Mouse (Mus musculus): ENCODE results near the gene Plxnc1. TPM values are rescaled to one million over a fixed set of nuclear protein-coding genes. Genes with fewer than 3 reads are reported as not detected.

The Plxnc1 gene
- polyA plus RNA-seq, 1 experiment from 2014 or later: 0.48 TPM

- no peak for DNase-seq (ENCODE audit: low spot score)
- WGBS: 89% methylated on average over 1 of the region's 1 CpGs
- Histone ChIP-seq H3K4me1 (peaks cover 4% of the 10 kb centered on the region; the same call in 1 of the 2 replicates), H3K36me3 (no peaks in the 10 kb centered on the region), H3K9me3 (replicated peaks) (no peaks in the 10 kb centered on the region), H3K4me3 (no peak overlapping the region), H3K27ac (no peak overlapping the region), H3K27me3 (ENCODE audit: low read depth, poor library complexity, severe bottlenecking) (no peaks in the 10 kb centered on the region)
Observed at GRCm38 (mm10) chr10:94912551-94912950, 32.1 kb downstream of the Plxnc1 start.

- H3K4me3 ChIP-seq: no peak overlapping the region
- DNase-seq (ENCODE audit: low spot score): no peak
- H3K27ac ChIP-seq: no peak overlapping the region
- H3K4me1 ChIP-seq: peaks cover 6% of the 10 kb centered on the region
- WGBS: 90% methylated on average over 6 of the region's 6 CpGs
- H3K9me3 ChIP-seq (replicated peaks): no peaks in the 10 kb centered on the region
- no peaks in the 10 kb centered on the region for H3K27me3 ChIP-seq (ENCODE audit: low read depth, poor library complexity, severe bottlenecking)
- H3K36me3 ChIP-seq: no peaks in the 10 kb centered on the region
Observed at GRCm38 (mm10) chr10:94911102-94911501, 33.5 kb downstream of the Plxnc1 start.

GRCm38 (mm10) chr10:94910570-94910969 is 34.1 kb downstream of the Plxnc1 start:
- no peaks in the 10 kb centered on the region for H3K36me3 ChIP-seq
- WGBS: 94% methylated on average over 4 of the region's 4 CpGs
- H3K27ac ChIP-seq: no peak overlapping the region
- H3K4me3 ChIP-seq: no peak overlapping the region
- H3K27me3 ChIP-seq (ENCODE audit: low read depth, poor library complexity, severe bottlenecking): no peaks in the 10 kb centered on the region
- H3K9me3 ChIP-seq (replicated peaks): no peaks in the 10 kb centered on the region
- no peak for DNase-seq (ENCODE audit: low spot score)
- H3K4me1 ChIP-seq: peaks cover 11% of the 10 kb centered on the region

- Histone ChIP-seq H3K9me3 (replicated peaks) (no peaks in the 10 kb centered on the region), H3K36me3 (no peaks in the 10 kb centered on the region), H3K27ac (no peak overlapping the region), H3K4me3 (no peak overlapping the region), H3K27me3 (ENCODE audit: low read depth, poor library complexity, severe bottlenecking) (no peaks in the 10 kb centered on the region), H3K4me1 (peaks cover 16% of the 10 kb centered on the region)
- WGBS: 98% methylated on average over 2 of the region's 2 CpGs
- DNase-seq (ENCODE audit: low spot score): no peak
Observed at GRCm38 (mm10) chr10:94909789-94910188, 34.8 kb downstream of the Plxnc1 start.

- Histone ChIP-seq H3K36me3 (no peaks in the 10 kb centered on the region), H3K4me3 (no peak overlapping the region), H3K27ac (no peak overlapping the region), H3K9me3 (replicated peaks) (no peaks in the 10 kb centered on the region), H3K4me1 (peaks cover 16% of the 10 kb centered on the region), H3K27me3 (ENCODE audit: low read depth, poor library complexity, severe bottlenecking) (peaks cover 3% of the 10 kb centered on the region; the same call in 1 of the 2 replicates)
- DNase-seq (ENCODE audit: low spot score): no peak
- 92% methylated on average over 11 of the region's 11 CpGs for WGBS
Observed at GRCm38 (mm10) chr10:94908976-94909717, 35.5 kb downstream of the Plxnc1 start.

- no peak overlapping the region for H3K27ac ChIP-seq
- DNase-seq (ENCODE audit: low spot score): peak; percentile 56
- WGBS: 32% methylated on average over 21 of the region's 21 CpGs
- peak overlapping the region; percentile 15 for H3K4me3 ChIP-seq
- no peaks in the 10 kb centered on the region for H3K9me3 ChIP-seq (replicated peaks)
- H3K36me3 ChIP-seq: no peaks in the 10 kb centered on the region
- H3K4me1 ChIP-seq: peaks cover 16% of the 10 kb centered on the region
- H3K27me3 ChIP-seq (ENCODE audit: low read depth, poor library complexity, severe bottlenecking): peaks cover 3% of the 10 kb centered on the region; the same call in 1 of the 2 replicates
Observed at GRCm38 (mm10) chr10:94905689-94906473, 38.8 kb downstream of the Plxnc1 start.

GRCm38 (mm10) chr10:94905219-94905618 is 39.4 kb downstream of the Plxnc1 start:
- H3K4me1 ChIP-seq: peaks cover 16% of the 10 kb centered on the region
- peaks cover 3% of the 10 kb centered on the region; the same call in 1 of the 2 replicates for H3K27me3 ChIP-seq (ENCODE audit: low read depth, poor library complexity, severe bottlenecking)
- no peak for DNase-seq (ENCODE audit: low spot score)
- no peaks in the 10 kb centered on the region for H3K9me3 ChIP-seq (replicated peaks)
- no peaks in the 10 kb centered on the region for H3K36me3 ChIP-seq
- peak overlapping the region; percentile 15; the same call in 1 of the 2 replicates for H3K4me3 ChIP-seq
- H3K27ac ChIP-seq: no peak overlapping the region
- WGBS: 38% methylated on average over 4 of the region's 5 CpGs

- no peak for DNase-seq (ENCODE audit: low spot score)
- no peaks in the 10 kb centered on the region for H3K36me3 ChIP-seq
- H3K27ac ChIP-seq: no peak overlapping the region
- no peaks in the 10 kb centered on the region for H3K27me3 ChIP-seq (ENCODE audit: low read depth, poor library complexity, severe bottlenecking)
- H3K9me3 ChIP-seq (replicated peaks): no peaks in the 10 kb centered on the region
- no peaks in the 10 kb centered on the region for H3K4me1 ChIP-seq
- 83% methylated on average over 6 of the region's 6 CpGs for WGBS
- H3K4me3 ChIP-seq: no peak overlapping the region
Observed at GRCm38 (mm10) chr10:94896950-94897349, 47.7 kb downstream of the Plxnc1 start.

- 87% methylated on average over 2 of the region's 2 CpGs for WGBS
- no peaks in the 10 kb centered on the region for H3K9me3 ChIP-seq (replicated peaks)
- DNase-seq (ENCODE audit: low spot score): no peak
- no peak overlapping the region for H3K4me3 ChIP-seq
- H3K4me1 ChIP-seq: no peaks in the 10 kb centered on the region
- no peak overlapping the region for H3K27ac ChIP-seq
- H3K36me3 ChIP-seq: no peaks in the 10 kb centered on the region
- H3K27me3 ChIP-seq (ENCODE audit: low read depth, poor library complexity, severe bottlenecking): no peaks in the 10 kb centered on the region
Observed at GRCm38 (mm10) chr10:94896311-94896710, 48.3 kb downstream of the Plxnc1 start.

GRCm38 (mm10) chr10:94895876-94896275 is 48.8 kb downstream of the Plxnc1 start:
- H3K9me3 ChIP-seq (replicated peaks): no peaks in the 10 kb centered on the region
- 93% methylated on average over 3 of the region's 3 CpGs for WGBS
- H3K27me3 ChIP-seq (ENCODE audit: low read depth, poor library complexity, severe bottlenecking): no peaks in the 10 kb centered on the region
- H3K27ac ChIP-seq: no peak overlapping the region
- DNase-seq (ENCODE audit: low spot score): no peak
- no peak overlapping the region for H3K4me3 ChIP-seq
- H3K4me1 ChIP-seq: no peaks in the 10 kb centered on the region
- H3K36me3 ChIP-seq: no peaks in the 10 kb centered on the region

GRCm38 (mm10) chr10:94889735-94890134 is 54.9 kb downstream of the Plxnc1 start:
- 55% methylated on average over 4 of the region's 4 CpGs for WGBS
- DNase-seq (ENCODE audit: low spot score): no peak

GRCm38 (mm10) chr10:94883216-94883615 is 61.4 kb downstream of the Plxnc1 start:
- no peak overlapping the region for H3K4me3 ChIP-seq
- H3K9me3 ChIP-seq (replicated peaks): no peaks in the 10 kb centered on the region
- no peaks in the 10 kb centered on the region for H3K27me3 ChIP-seq (ENCODE audit: low read depth, poor library complexity, severe bottlenecking)
- no peak overlapping the region for H3K27ac ChIP-seq
- 0 out of 2 replicates have a peak, but pooled peaks cover 7% of the 10 kb centered on the region for H3K4me1 ChIP-seq
- no peak for DNase-seq (ENCODE audit: low spot score)
- no peaks in the 10 kb centered on the region for H3K36me3 ChIP-seq
- 73% methylated on average over 6 of the region's 6 CpGs for WGBS

More at GRCm38 (mm10) chr10:94889735-94890134, 54.9 kb downstream of the Plxnc1 start:
- Histone ChIP-seq H3K27me3 (ENCODE audit: low read depth, poor library complexity, severe bottlenecking) (no peaks in the 10 kb centered on the region), H3K36me3 (no peaks in the 10 kb centered on the region), H3K9me3 (replicated peaks) (no peaks in the 10 kb centered on the region), H3K4me1 (0 out of 2 replicates have a peak, but pooled peaks cover 1% of the 10 kb centered on the region), H3K27ac (no peak overlapping the region), H3K4me3 (no peak overlapping the region)

GRCm38 (mm10) chr10:94871506-94871905 is 73.1 kb downstream of the Plxnc1 start:
- H3K4me3 ChIP-seq: no peak overlapping the region
- H3K4me1 ChIP-seq: peaks cover 18% of the 10 kb centered on the region
- H3K27me3 ChIP-seq (ENCODE audit: low read depth, poor library complexity, severe bottlenecking): no peaks in the 10 kb centered on the region
- no peak for DNase-seq (ENCODE audit: low spot score)
- 96% methylated on average over 5 of the region's 5 CpGs for WGBS
- no peak overlapping the region for H3K27ac ChIP-seq
- H3K36me3 ChIP-seq: no peaks in the 10 kb centered on the region
- no peaks in the 10 kb centered on the region for H3K9me3 ChIP-seq (replicated peaks)

Measured in limb, embryonic 10.5 days (tissue).